Mouse (Mus musculus): ENCODE data around the gene Ankrd13b. TPM values are rescaled to one million over a fixed set of nuclear protein-coding genes. Genes with fewer than 3 reads are reported as not detected.

The Ankrd13b gene
- polyA plus RNA-seq (2017; shearing (Covaris generic)) = 1.1 TPM

GRCm38 (mm10) chr11:77489591-77490235, at the start of gene Ankrd13b:
TSS of gene Ankrd13b (minus strand) at chr11:77489678.

GRCm38 (mm10) chr11:77519043-77519442, 29.6 kb upstream of the Ankrd13b start, which contains the start of gene Gm10392:
TSS of gene Gm10392 (minus strand) at chr11:77519198.

GRCm38 (mm10) chr11:77515637-77516552, 26.4 kb upstream of the Ankrd13b start, which contains the start of gene Trp53i13:
TSS of gene Trp53i13 (minus strand) at chr11:77515980.

GRCm38 (mm10) chr11:77514832-77515636, 25.6 kb upstream of the Ankrd13b start, which contains the start of gene Abhd15:
TSS of gene Abhd15 (plus strand) at chr11:77515121.

GRCm38 (mm10) chr11:77493512-77494343, 4.2 kb upstream of the Ankrd13b start, which contains the start of gene Git1:
TSS of gene Git1 (plus strand) at chr11:77493562.

GRCm38 (mm10) chr11:77462283-77463100, 27.0 kb downstream of the Ankrd13b start, which contains the start of gene Coro6:
TSS of gene Coro6 (plus strand) at chr11:77462411.

Other genes with a start within 250 kb of the Ankrd13b start
- gene Coro6, start 27.3 kb downstream of the Ankrd13b start, polyA plus RNA-seq (2017; shearing (Covaris generic)) = not detected
- gene Git1, start 3.9 kb upstream of the Ankrd13b start, polyA plus RNA-seq (2017; shearing (Covaris generic)) = 33.7 TPM
- gene Abhd15, start 25.4 kb upstream of the Ankrd13b start, polyA plus RNA-seq (2017; shearing (Covaris generic)) = 4.6 TPM
- 25.8 TPM for gene Trp53i13, start 26.3 kb upstream of the Ankrd13b start, polyA plus RNA-seq (2017; shearing (Covaris generic))
- gene Gm10392, start 29.5 kb upstream of the Ankrd13b start, polyA plus RNA-seq (2017; shearing (Covaris generic)) = 0.90 TPM
- 7.6 TPM for gene Taok1, start 118.1 kb upstream of the Ankrd13b start, polyA plus RNA-seq (2017; shearing (Covaris generic))
- 82.9 TPM for gene Nufip2, start 196.5 kb upstream of the Ankrd13b start, polyA plus RNA-seq (2017; shearing (Covaris generic))
- not detected for gene Cryba1, start 235.6 kb upstream of the Ankrd13b start, polyA plus RNA-seq (2017; shearing (Covaris generic))

All from effector memory CD4-positive, alpha-beta T cell, adult 7 months (primary cell).